Mouse (Mus musculus): ENCODE measurements around the gene Gm45808.

DNA sequence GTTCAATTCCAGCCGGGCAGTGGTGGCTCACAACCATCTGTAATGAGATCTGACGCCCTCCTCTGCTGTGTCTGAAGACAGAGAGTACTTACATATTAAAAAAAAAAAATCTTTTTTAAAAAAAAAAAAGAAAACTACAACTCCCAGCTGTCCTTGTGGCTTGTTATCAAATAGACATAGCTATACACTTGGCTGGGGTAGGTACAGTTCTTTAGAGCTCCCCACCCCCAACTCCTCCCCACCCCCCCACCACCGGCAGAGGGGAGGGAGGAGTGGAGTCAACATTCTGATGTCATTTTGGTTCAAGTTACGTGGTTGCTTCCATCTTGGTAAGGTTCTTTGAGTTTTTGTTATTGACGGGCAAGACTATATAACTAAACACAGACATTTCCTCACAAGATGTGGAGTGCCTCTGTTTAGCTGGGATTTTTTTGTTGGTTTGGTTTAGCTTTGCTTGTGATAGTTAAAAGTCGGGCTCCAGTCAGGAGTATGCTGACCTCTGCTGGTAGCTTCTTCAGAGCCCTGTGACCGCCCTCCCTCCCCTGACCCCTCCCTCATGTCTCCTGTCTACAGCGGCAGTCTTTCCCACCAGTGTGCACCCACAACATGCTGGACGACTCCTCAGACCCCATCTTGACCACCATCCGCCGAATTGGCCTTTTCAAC lies 39.2 kb downstream of the Gm45808 start:
- TF ChIP-seq CTCF (IDR thresholded peaks at IDR 0.05; ENCODE audit: extremely low read depth, insufficient read length, insufficient replicate concordance, low read depth, low read length) (peak; percentile 36; the same call in 1 of the 2 replicates), POLR2A (IDR thresholded peaks at IDR 0.05; ENCODE audit: low read depth, low read length) (no peak)
